Mouse (Mus musculus) Patski (cell line): Measurements from ENCODE around the gene Dnajc27. TPM values are rescaled to one million over a fixed set of nuclear protein-coding genes. Genes with fewer than 3 reads are reported as not detected.

Experiments
- ATAC-seq: fragments of 100-300 bp; one replicate; pipeline ENCODE4 v1.8.0; 2021
- CTCF ChIA-PET: fragments of 350-600 bp; sonication (Branson Sonifier 250); formaldehyde crosslinking; loops from one replicate; lab custom pipeline; 2022; ENCODE audit warnings: inconsistent platforms; lab: Charles Lee
- POLR2A ChIA-PET: fragments of 350-600 bp; sonication (Branson Sonifier 250); formaldehyde crosslinking; loops from one replicate; lab custom pipeline; 2022; ENCODE audit warnings: antibody characterized with exemption, inconsistent platforms; lab: Charles Lee
- DNase-seq: peaks from one replicate; pipeline ENCODE4 v3.0.0-alpha.2; 2011; ENCODE audit warnings: low read depth, low spot score
- H3K27me3 ChIP-seq: fragments of 371-371 bp; one replicate; pipeline ENCODE4 v1.5.1; 2021
- CTCF ChIP-seq: fragments of 100-300 bp; IDR thresholded peaks from one replicate; pipeline ENCODE4 v1.5.1; 2021
- in situ Hi-C: fragments of 300-500 bp; cut with MboI; formaldehyde crosslinking; loops from 3 replicates; pipeline ENCODE4 v1.11.1; 2018; ENCODE audit warnings: low pct_unique_long_range_greater_than_20kb, mixed read lengths
- polyA plus RNA-seq: library from polyadenylated mRNA; unstranded; gene quantifications from one replicate; pipeline ENCODE4 v1.2.3, GENCODE M21; 2021

Gene Dnajc27
- polyA plus RNA-seq, 1 experiment from 2014 or later: 9.3 TPM

GRCm38 (mm10) chr12:4054845-4055244 is 27.5 kb upstream of the Dnajc27 start:
- CTCF ChIA-PET: no interaction called here
- peaks cover 47% of the 10 kb centered on the region for H3K27me3 ChIP-seq
- in situ Hi-C loops: no loop called here
- ATAC-seq (no peak), DNase-seq (no peak)
- POLR2A ChIA-PET: no interaction called here
- no peak for TF ChIP-seq CTCF

- ATAC-seq: no peak
- TF ChIP-seq CTCF: no peak
- in situ Hi-C loops: no loop called here
- ChIA-PET CTCF (no interaction called here), POLR2A (no interaction called here)
- H3K27me3 ChIP-seq: peaks cover 46% of the 10 kb centered on the region
- DNase-seq: no peak
These were observed 24.1 kb upstream of the Dnajc27 start for GRCm38 (mm10) chr12:4058321-4058720.

GRCm38 (mm10) chr12:4059683-4060082 is 22.7 kb upstream of the Dnajc27 start:
- DNase-seq: no peak
- ChIA-PET POLR2A (no interaction called here), CTCF (no interaction called here)
- TF ChIP-seq CTCF: no peak
- peaks cover 36% of the 10 kb centered on the region for H3K27me3 ChIP-seq
- ATAC-seq: no peak
- in situ Hi-C loops: no loop called here

GRCm38 (mm10) chr12:4065498-4065897 is 16.9 kb upstream of the Dnajc27 start:
- no peak for ATAC-seq
- TF ChIP-seq CTCF: no peak
- in situ Hi-C loops: no loop called here
- POLR2A ChIA-PET: no interaction called here
- peaks cover 30% of the 10 kb centered on the region for H3K27me3 ChIP-seq
- DNase-seq: no peak
- CTCF ChIA-PET: no interaction called here

- peaks cover 28% of the 10 kb centered on the region for H3K27me3 ChIP-seq
- no peak for TF ChIP-seq CTCF
- DNase-seq: no peak
- in situ Hi-C loops: no loop called here
- CTCF ChIA-PET: no interaction called here
- no peak for ATAC-seq
- POLR2A ChIA-PET: no interaction called here
These were observed 16.4 kb upstream of the Dnajc27 start for GRCm38 (mm10) chr12:4065944-4066343.

- ATAC-seq (no peak), DNase-seq (no peak)
- H3K27me3 ChIP-seq: peaks cover 28% of the 10 kb centered on the region
- no peak for TF ChIP-seq CTCF
- ChIA-PET CTCF (no interaction called here), POLR2A (no interaction called here)
- in situ Hi-C loops: no loop called here
These were observed 15.5 kb upstream of the Dnajc27 start for GRCm38 (mm10) chr12:4066681-4067459.

GRCm38 (mm10) chr12:4068551-4068950 is 13.8 kb upstream of the Dnajc27 start:
- peaks cover 37% of the 10 kb centered on the region for H3K27me3 ChIP-seq
- no peak for DNase-seq
- ChIA-PET POLR2A (no interaction called here), CTCF (no interaction called here)
- TF ChIP-seq CTCF: no peak
- ATAC-seq: no peak
- in situ Hi-C loops: no loop called here

- ChIA-PET CTCF (no interaction called here), POLR2A (no interaction called here)
- peaks cover 59% of the 10 kb centered on the region for H3K27me3 ChIP-seq
- in situ Hi-C loops: no loop called here
- TF ChIP-seq CTCF: no peak
- ATAC-seq (no peak), DNase-seq (no peak)
These were observed 10.7 kb upstream of the Dnajc27 start for GRCm38 (mm10) chr12:4071671-4072070.

- H3K27me3 ChIP-seq: peaks cover 79% of the 10 kb centered on the region
- no peak for DNase-seq
- CTCF ChIA-PET: no interaction called here
- POLR2A ChIA-PET: no interaction called here
- in situ Hi-C loops: loop anchor here (5.0 to 25.0 kb wide), 2 partner anchors 93 to 413 kb away; no protein-coding TSS in a partner anchor
- no peak for TF ChIP-seq CTCF
- no peak for ATAC-seq
These were observed 7.0 kb upstream of the Dnajc27 start for GRCm38 (mm10) chr12:4075407-4075806.

GRCm38 (mm10) chr12:4076383-4076782 is 6.0 kb upstream of the Dnajc27 start:
- POLR2A ChIA-PET: no interaction called here
- ATAC-seq (no peak), DNase-seq (no peak)
- TF ChIP-seq CTCF: no peak
- H3K27me3 ChIP-seq: peaks cover 75% of the 10 kb centered on the region
- CTCF ChIA-PET: no interaction called here
- in situ Hi-C loops: loop anchor here (5.0 to 25.0 kb wide), 2 partner anchors 94 to 414 kb away; no protein-coding TSS in a partner anchor

- POLR2A ChIA-PET: no interaction called here
- TF ChIP-seq CTCF: no peak
- in situ Hi-C loops: loop anchor here (5.0 to 25.0 kb wide), 2 partner anchors 96 to 416 kb away; no protein-coding TSS in a partner anchor
- ATAC-seq (no peak), DNase-seq (no peak)
- CTCF ChIA-PET: interaction anchor here (1.0 kb wide), 1 partner anchor 152 kb away, joined by 3 read pairs; no protein-coding TSS in a partner anchor
- H3K27me3 ChIP-seq: peaks cover 60% of the 10 kb centered on the region
These were observed 4.3 kb upstream of the Dnajc27 start for GRCm38 (mm10) chr12:4078069-4078468.
